Mouse (Mus musculus): ENCODE measurements around the gene Tmem120a.

DNA sequence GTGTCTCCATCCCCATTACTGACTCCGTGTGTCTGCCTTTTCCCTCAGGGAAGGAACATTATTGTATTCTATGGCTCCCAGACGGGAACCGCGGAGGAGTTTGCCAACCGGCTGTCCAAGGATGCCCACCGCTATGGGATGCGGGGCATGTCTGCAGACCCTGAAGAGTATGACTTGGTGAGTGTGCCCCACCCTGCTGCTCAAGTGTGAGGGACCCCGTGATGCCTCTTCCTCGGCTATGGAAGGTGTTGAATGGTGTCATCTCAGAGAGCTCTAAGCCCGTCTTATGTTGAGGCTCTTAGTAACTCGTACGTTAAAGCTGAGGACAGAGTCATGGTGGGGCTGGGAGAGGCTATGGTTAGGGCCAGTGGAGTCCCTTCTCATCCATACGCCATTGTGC is 14.9 kb downstream of the Tmem120a start:
- TF ChIP-seq CTCF (IDR thresholded peaks at IDR 0.05; ENCODE audit: control insufficient read depth, insufficient read depth, insufficient replicate concordance, low read depth, low read length) (no peak), POLR2A (IDR thresholded peaks at IDR 0.05; ENCODE audit: control insufficient read depth, low read depth, low read length) (no peak)

Measured in testis, adult 2 months (tissue).